Mouse (Mus musculus) forelimb bud, embryonic 11.5 days (tissue): Measurements from ENCODE around the gene Gpx6.
A peak's percentile ranks its signal among the peaks of the same experiment; 100 is the strongest.

Experiments
- DNase-seq: peaks from one replicate; pipeline ENCODE4 v3.0.0-alpha.2; 2012; ENCODE audit warnings: low read depth, low spot score

The Gpx6 gene

GRCm38 (mm10) chr13:21322509-21323375, 10.8 kb downstream of the Gpx6 start:
- DNase-seq, result peak; percentile 57

GRCm38 (mm10) chr13:21323405-21323804, 11.5 kb downstream of the Gpx6 start:
- DNase-seq, result no peak

- peak; percentile 54 for DNase-seq
These were observed 14.3 kb downstream of the Gpx6 start for GRCm38 (mm10) chr13:21326191-21326590.

DNA sequence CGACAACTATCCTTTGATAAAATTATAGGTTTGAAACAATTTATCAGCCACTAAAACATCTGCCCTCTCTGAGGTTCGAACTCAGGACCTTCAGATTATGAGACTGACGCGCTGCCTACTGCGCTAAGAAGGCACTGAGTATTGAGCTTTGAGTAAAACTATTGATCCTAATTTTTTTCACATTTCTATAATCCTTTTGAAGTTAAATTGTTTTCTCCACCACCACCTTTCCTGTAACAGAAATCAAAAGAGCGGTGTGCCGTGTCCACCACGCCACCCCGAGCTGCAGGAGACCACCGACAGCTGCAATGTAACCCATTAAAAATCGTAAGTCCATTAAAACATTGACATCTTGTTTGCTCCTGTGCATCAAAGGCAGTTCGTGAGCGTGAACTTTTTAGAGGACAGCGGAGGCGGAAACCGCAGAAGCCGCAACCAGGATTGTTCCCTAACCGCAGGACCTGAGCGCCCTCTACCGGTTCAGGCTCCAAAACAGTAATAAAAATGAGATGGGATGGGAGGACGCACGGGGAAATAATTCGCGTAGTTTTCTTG, 14.8 kb downstream of the Gpx6 start:
- DNase-seq, result peak; percentile 90

- DNase-seq, result peak; percentile 40
These were observed 15.5 kb downstream of the Gpx6 start for GRCm38 (mm10) chr13:21327424-21327823.

DNA sequence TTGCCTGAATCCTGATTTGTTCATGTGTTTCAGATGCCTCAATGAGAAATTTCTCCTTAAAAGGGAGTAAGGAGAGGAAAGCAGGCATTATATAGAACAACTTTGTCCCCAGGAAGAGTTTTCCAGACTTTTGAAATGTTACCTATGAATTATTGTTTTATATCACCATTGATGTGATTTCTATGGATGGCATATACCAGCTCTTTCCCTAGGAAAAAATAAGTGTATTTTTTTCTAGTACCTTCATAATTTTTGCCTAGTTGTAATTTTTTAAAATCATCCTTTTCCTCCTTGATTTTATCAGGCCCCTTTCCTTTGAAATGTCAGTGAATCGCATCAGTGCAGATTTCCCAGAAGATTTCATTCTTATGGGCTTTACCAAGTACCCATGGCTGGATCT, 34.7 kb downstream of the Gpx6 start, which contains the start of gene Olfr1367:
Olfr1367 (plus strand) TSS at position 301 of the 400 bp plus-strand sequence.
- DNase-seq, result no peak

DNA sequence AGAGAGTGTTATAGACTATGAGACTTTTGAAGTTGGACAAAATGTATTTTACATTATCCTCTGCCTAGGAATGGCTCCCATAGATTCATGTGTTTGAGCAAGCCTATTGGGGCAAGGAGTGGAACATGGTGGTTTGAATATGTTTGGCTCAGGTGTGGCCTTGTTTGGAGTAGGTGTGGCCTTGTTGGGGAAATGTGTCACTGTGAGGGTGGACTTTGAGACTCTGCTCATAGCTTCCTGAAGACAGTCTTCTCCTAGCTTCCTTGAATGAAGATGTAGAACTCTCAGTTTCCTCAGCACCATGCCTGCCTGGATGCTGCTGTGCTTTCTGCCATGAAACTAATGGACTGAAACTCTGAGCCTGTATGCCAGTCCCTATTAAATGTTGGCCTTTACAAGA, 38.7 kb downstream of the Gpx6 start:
- DNase-seq, result no peak

- DNase-seq, result peak; percentile 95
These were observed 50.8 kb downstream of the Gpx6 start, which contains the start of gene Zscan12 for GRCm38 (mm10) chr13:21362621-21363248. Zscan12 (plus strand) TSS chr13:21362820.

- DNase-seq, result no peak
These were observed 51.8 kb downstream of the Gpx6 start for GRCm38 (mm10) chr13:21363719-21364118.

DNA sequence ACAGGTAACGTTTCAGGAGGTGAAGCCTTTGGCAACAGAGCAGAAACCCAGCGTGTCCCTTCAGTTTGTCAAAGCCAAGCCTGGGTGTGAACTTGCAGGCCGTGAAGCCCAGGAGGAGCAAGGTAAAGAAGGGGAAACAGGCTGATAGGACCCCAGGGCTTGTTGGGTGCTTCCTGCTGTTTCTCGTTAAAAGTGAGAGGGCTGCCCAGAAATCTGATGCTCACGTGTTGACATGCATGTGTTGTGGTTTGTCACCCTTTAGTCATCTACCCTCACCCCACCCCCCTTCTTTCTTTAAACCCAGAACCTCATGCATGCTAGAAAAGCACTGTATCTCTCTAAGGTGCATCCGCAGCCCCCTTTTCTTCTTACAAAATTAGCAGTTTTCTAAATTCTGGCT, 54.7 kb downstream of the Gpx6 start:
- no peak for DNase-seq
